Mouse (Mus musculus) testis, postnatal 14 days (tissue): ENCODE data around the gene Rab40c.
A peak's percentile ranks its signal among the peaks of the same experiment; 100 is the strongest.

Experiments
- DNase-seq: peaks from one replicate; pipeline ENCODE4 v3.0.0; 2021; ENCODE audit warnings: low spot score

Gene Rab40c

GRCm38 (mm10) chr17:25843122-25843521, 76.4 kb downstream of the Rab40c start:
- no peak for DNase-seq

DNA sequence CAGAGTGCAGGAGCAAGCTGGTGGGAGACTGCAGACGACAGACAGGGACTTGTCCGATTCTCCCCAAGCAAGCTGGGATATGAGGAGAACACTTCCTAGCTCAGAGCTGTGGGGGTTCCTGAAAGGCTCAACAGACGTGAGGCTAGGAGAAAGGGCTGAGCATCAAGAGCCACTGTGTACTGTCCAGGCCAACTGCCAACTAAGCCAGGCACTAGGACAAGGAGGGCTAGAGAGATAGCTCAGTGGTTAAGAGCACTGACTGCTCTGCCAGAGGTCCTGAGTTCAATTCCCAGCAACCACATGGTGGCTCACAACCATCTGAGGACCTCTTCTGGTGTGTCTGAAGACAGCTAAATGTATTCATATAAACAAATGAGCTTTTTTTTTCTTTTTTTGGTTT, 77.0 kb downstream of the Rab40c start:
- no peak for DNase-seq

GRCm38 (mm10) chr17:25841117-25841880, 78.2 kb downstream of the Rab40c start, which contains the start of gene Gm20683:
TSS of gene Gm20683 (minus strand) at chr17:25841763.
- DNase-seq = no peak

DNA sequence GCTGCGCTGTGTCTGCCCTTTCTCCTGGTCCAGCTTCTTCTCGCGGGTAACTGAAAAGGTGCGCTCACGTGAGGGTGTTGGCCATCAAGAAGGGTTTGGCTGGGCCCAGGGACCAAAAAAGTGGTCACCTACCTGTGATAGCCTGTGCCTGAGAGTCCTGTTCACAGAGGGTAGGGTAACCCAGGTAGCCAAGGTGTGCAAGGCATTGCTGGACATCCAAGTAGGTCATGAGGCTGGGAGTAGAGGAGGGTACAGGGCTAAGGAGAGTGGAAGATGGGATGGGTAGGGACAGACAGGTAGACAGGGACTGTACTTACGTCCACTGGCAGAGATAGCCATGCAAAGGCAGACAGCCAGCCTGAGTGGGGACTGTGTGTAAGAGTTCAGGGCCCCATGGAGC, 79.0 kb downstream of the Rab40c start:
- DNase-seq = no peak

- no peak for DNase-seq
Measured at GRCm38 (mm10) chr17:25839455-25840235, 79.9 kb downstream of the Rab40c start.

- DNase-seq = no peak
Measured at GRCm38 (mm10) chr17:25838904-25839303, 80.6 kb downstream of the Rab40c start.

DNA sequence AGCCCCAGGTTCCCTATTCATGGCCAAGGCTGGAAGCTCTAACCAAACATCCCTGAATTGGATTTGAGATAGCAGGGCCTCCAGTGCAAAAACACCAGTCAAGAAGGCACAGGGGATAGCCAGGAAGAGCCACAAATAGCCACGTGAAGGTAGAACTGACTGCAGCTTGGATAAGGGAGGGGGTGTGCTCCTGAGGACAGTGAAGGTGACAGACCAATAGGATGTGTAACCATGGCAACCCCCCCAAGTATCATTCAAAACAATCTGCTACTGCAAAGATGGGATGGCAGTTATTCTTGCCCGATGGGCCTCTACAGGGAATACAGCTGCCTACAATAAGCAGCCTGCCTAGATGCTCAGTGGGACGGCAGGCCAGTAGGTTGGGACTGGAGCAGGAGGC, 82.0 kb downstream of the Rab40c start:
- no peak for DNase-seq

- peak; percentile 68 for DNase-seq
Measured at GRCm38 (mm10) chr17:25837076-25837410, 82.5 kb downstream of the Rab40c start, which contains the start of gene Rhbdl1. TSS of gene Rhbdl1 (minus strand) at chr17:25837295.

GRCm38 (mm10) chr17:25836397-25837075, 83.0 kb downstream of the Rab40c start:
- DNase-seq = no peak

GRCm38 (mm10) chr17:25835816-25836215, 83.7 kb downstream of the Rab40c start:
- DNase-seq = no peak

- no peak for DNase-seq
Measured at GRCm38 (mm10) chr17:25835301-25835700, 84.2 kb downstream of the Rab40c start.

DNA sequence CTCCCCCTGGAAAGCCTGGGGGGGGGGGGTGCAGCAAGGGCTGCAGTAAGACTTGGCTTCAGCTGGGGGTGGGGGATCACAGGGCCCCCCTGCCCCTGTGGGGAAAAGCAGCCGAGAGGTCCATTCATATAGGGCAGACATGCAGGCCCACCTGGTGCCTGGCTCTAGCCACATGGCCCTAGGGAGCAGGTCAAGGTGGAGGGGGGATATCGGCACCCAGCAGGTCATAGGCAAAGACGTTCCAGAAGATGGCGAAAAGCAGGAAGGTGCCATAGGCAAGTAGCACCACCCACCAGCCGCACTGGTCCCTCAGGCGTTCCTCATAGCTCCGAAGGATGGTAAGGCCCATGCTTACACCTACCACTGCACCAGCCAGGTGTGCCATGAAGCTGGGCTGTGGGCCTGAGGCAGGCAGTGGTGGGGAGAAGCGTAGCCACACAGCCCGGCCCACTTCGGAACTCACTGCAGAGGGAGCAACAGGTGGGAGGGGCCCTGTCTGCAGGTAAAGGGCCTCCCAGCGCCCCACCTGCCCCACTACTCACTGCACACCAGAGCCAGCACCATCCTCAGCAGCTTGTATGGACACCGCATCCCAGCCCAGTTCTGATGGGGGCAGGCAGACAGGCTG, 84.8 kb downstream of the Rab40c start:
- no peak for DNase-seq

GRCm38 (mm10) chr17:25833961-25834594, 85.4 kb downstream of the Rab40c start:
- DNase-seq = no peak

- peak; percentile 90 for DNase-seq
Measured at GRCm38 (mm10) chr17:25833291-25833663, 86.2 kb downstream of the Rab40c start, which contains the start of gene Stub1. TSS of gene Stub1 (minus strand) at chr17:25833404.

DNA sequence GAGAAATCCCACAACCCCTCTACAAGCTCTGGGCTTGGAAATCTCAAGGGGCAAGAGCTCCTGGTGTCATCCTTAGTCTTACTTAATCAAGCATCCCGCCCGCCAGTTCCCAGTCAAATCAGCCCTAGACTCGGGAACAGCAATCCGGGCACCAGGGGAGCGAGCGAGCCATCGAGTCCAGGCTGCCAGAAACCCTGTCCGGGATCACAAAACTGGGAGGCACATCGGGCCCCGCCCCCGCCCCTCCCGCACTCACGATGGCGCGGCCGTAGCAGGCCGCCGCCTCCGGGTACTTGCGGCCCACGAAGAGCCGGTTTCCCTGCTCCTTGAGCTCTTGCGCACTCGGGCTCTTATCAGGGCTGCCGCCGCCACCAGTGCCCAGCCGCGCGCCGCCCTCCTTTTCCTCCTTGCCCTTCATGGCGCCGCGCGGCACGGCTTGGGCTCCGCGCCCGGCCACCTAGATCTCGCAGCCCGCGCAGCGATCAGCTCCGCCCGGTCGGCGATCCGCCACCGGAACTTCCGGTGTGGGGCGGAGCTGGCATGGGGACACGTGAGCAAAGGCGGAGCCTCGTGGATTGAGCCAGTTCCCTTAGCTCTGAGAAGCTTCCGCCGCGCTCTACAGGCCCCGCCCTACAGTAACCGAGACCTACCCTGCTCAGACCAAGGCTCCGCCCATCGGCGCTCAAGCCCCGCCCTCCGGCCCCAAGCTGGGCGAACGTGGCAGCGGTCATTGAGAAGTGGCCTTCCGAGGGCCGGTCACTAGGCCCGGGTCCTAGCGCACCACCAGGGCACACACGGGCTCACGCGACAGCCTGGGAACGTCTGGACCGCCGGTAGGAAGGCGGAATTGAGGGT, 86.9 kb downstream of the Rab40c start:
- DNase-seq = peak; percentile 99
